Mouse (Mus musculus) frontal cortex, postnatal 25 days (tissue): Measurements from ENCODE around the gene Ell2.

Experiments
- DNase-seq, 2 experiments: peaks; one replicate each; pipeline ENCODE4 v3.0.0; 2022; ENCODE audit warnings: low spot score in 2 of 2

Gene Ell2

DNA sequence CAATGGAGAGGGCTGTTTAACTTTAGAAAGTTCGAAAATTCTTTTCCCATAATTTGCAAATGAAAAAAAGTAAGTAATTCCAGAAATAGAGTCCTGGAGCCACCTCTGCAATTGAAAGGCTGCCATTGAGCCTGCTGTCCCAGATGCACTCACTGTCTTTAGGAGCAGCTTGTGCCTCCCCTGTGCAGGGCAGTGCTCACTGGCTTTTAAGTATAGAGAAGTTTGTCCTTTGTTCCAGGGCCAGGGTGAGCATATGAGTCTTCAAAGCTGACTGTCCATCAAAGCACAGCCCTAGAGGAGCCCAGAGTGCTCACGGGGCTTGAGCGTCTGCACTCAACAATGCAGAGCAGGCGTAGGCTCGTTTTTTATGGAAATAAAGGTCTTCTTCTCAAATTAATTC is 59.7 kb downstream of the Ell2 start:
- no peak for DNase-seq

DNA sequence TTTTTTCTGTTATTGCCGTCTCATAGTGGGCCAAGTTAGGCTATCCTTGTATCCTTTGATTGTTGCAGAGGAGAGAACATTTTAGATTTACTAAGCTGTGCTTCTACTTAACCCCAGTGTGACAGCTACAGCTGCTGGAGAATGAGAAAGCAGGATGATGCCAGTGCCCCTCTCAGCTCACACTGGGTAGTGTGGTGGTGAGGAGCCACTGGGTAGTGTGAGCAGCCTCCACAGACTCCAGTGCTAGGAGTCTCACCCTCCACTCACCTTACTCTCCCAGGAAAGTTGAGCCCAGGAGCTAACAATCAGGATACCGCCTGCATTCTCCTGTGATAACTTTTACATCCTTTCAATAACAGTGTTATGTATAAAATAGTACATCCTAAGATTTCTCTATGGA is 60.4 kb downstream of the Ell2 start:
- DNase-seq = no peak

GRCm38 (mm10) chr13:75770744-75771143 is 64.2 kb downstream of the Ell2 start:
- no peak for DNase-seq

DNA sequence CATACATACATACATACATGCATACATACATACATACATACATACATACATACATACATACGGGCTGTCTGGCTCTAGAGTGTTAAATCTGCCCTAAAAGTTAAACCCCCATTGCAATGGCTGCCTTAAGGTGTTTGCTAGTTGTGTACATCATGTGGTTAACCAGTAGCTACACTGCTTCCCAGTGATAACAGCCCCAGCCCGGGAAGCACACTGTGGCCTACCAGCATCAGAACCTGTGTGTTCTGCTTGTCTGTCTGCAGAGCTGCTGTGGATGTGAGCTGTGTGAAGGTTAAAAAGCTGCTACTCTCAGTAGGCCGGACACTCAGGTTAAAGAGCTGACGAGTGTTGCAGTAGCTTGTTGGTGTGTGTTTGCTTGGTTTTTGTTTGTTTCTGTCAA is 64.8 kb downstream of the Ell2 start:
- DNase-seq = no peak

- DNase-seq = no peak
Measured at GRCm38 (mm10) chr13:75771984-75772730, 65.6 kb downstream of the Ell2 start.

DNA sequence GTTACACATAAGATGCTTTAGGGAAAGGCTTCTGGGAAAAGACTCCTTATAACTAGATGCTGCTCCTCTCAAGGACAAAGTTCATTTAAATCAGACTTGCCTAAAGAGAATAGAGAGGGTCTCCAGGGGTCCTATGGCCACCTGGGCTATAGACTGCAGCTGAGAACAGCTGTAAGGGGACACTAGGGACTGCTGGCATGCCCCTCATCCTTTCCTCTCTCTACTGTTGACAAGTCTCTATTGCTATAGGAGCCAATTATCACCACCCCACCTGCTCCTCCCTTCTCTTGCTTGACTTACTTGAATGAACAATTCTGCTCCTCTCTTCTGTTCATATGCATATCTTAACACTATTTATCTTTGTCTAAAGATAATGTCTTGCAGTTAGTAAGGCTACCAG is 69.4 kb downstream of the Ell2 start:
- DNase-seq = no peak

DNA sequence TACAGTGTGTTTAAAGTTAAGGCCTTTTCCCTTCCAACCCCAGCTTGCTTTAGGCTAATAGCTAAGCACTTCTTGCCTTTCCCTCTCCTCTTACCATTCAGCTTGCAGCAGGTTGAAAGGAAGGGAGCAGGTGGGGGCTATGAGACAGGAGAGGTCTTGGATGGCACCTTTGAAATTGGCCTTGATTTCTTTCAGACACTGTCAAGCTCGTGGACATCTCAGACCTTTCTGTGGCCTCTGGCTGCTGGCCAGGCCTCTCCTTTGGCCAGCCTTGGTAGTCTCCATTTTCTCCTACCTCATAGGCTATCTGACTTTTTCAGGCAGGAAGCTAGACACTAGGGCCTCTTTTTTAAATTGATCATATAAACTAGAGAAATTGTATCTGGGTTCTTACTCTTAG is 70.1 kb downstream of the Ell2 start:
- DNase-seq = no peak

DNA sequence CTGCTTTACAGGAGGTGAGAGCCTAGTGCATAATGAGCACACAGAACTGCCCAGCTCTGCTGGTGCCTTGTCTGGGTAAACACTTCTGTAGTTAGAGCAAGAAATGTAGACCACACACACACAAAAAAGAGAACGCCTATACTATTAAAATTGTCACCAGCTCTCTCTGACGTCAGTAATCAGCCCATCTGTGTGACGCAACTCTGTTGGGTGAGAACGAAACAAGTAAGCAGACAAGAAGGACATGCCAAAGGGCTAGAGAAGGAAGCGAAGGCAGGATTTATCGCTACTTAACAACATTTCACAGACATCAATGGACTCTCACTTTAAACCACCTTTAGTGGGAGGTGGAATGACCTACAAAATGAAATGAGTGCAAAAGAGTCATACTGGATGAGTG is 71.6 kb downstream of the Ell2 start:
- DNase-seq = no peak

GRCm38 (mm10) chr13:75779169-75779568 is 72.6 kb downstream of the Ell2 start:
- no peak for DNase-seq

GRCm38 (mm10) chr13:75780096-75780495 is 73.5 kb downstream of the Ell2 start:
- DNase-seq = no peak

DNA sequence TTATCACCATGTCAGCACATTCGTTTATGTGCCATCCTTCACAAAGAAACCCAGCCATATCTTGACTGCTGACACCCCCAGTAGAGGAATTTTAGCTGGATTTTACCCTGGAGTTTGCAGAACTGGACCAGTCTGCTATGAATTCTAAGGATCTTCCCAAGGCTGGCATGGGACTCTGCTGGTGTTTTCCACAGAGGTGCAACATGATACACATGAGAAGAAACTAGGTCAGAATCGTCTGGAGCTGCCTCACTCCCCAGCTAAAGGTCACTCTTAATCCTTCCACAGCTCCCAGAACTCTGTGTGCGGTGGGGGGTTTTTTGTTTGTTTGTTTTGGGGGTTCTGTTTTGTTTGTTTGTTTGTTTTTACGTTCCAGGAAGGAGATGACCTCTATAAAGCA is 79.2 kb downstream of the Ell2 start:
- no peak for DNase-seq

- no peak for DNase-seq
Measured at GRCm38 (mm10) chr13:75786264-75786663, 79.7 kb downstream of the Ell2 start.

DNA sequence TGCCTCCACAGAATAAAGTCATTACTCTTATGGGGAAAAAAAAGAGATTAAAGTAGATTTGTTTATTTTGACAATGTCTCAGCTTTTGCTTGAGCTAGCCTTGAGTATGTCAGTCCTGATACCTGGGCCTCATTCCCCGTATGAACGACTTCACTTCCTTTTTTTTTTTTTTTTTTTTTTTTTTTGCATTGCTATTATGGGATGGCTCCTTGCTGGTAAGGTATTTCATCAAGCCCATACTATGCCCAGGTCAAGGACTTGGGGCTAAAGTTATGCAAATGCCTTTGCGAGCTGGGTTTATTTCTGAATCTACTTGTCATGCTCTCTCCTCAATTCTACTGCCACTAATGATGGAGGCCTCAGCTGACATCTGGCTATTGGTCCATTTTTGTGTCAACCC is 80.8 kb downstream of the Ell2 start:
- DNase-seq = no peak

- DNase-seq = no peak
Measured at GRCm38 (mm10) chr13:75788178-75788577, 81.6 kb downstream of the Ell2 start.

- no peak for DNase-seq
Measured at GRCm38 (mm10) chr13:75789061-75789834, 82.7 kb downstream of the Ell2 start.

- DNase-seq = no peak
Measured at GRCm38 (mm10) chr13:75790550-75791205, 84.1 kb downstream of the Ell2 start.

DNA sequence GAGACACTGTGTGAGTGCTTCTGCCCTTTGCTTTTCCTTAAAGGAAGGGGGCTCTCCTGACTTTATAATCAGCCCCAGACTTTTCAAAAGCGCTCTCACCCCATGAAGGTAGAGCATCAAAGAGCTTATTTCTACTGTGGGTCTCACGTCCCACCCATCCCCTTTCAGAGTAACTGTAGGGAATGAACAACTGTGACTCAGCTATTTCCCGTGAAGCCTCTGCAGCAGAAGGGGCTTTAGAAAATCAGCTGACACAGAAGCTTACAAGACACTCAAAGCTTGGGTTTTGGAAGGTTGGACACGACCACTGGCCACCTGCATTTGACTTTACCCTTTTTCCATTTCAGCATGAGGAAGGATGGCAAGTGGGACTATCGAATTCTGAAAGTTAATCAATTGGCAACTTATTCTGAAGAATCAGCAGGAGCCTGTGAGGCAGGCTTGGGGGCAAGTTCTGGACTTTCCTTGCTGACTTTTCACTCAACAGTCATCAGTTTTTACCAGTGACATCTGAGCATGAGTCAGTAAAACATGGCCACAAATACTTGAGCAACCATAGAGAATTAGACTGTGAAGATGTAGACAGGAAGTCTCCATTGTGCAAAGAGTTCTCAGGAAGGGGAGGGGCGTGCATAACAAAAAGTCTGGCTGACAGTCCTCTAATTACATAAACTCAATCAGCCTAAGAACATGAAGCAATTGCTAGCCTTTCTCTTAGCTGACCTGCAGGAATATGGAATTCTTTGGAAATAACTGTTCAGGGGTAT is 87.5 kb downstream of the Ell2 start:
- no peak for DNase-seq

GRCm38 (mm10) chr13:75797369-75798141 is 91.0 kb downstream of the Ell2 start:
- DNase-seq = peak; percentile 94 to 96

- no peak for DNase-seq
Measured at GRCm38 (mm10) chr13:75798413-75799302, 92.1 kb downstream of the Ell2 start.

- no peak for DNase-seq
Measured at GRCm38 (mm10) chr13:75799421-75799820, 92.9 kb downstream of the Ell2 start.
